Mouse (Mus musculus) kidney, adult 18-20 months (tissue): ENCODE results near the gene Taar7a.

Experiments
- DNase-seq: peaks from one replicate; pipeline ENCODE4 v3.0.0; 2021

Taar7a gene

GRCm38 (mm10) chr10:23942465-23942864 lies 50.8 kb downstream of the Taar7a start:
- DNase-seq = peak; percentile 13
